Mouse (Mus musculus): Measurements from ENCODE around the gene Baiap2.

The Baiap2 gene

GRCm38 (mm10) chr11:120014758-120015157 lies 72.2 kb downstream of the Baiap2 start:
- no peak for DNase-seq

GRCm38 (mm10) chr11:120017011-120017410 lies 74.4 kb downstream of the Baiap2 start:
- DNase-seq: no peak

GRCm38 (mm10) chr11:120019542-120020440 lies 77.2 kb downstream of the Baiap2 start:
- DNase-seq: no peak

GRCm38 (mm10) chr11:120021367-120021766 lies 78.8 kb downstream of the Baiap2 start:
- no peak for DNase-seq

GRCm38 (mm10) chr11:120022216-120022615 lies 79.7 kb downstream of the Baiap2 start:
- no peak for DNase-seq

GRCm38 (mm10) chr11:120022841-120023240 lies 80.3 kb downstream of the Baiap2 start:
- DNase-seq: no peak

- peak; percentile 50 for DNase-seq
Observed at GRCm38 (mm10) chr11:120026941-120027340, 84.4 kb downstream of the Baiap2 start.

- peak; percentile 75 for DNase-seq
Observed at GRCm38 (mm10) chr11:120028319-120029092, 85.9 kb downstream of the Baiap2 start.

GRCm38 (mm10) chr11:120029431-120030144 lies 87.0 kb downstream of the Baiap2 start:
- DNase-seq: peak; percentile 88

GRCm38 (mm10) chr11:120030145-120030901 lies 87.8 kb downstream of the Baiap2 start:
- DNase-seq: peak; percentile 81

GRCm38 (mm10) chr11:120032052-120032451 lies 89.5 kb downstream of the Baiap2 start:
- no peak for DNase-seq

- no peak for DNase-seq
Observed at GRCm38 (mm10) chr11:120033473-120033872, 90.9 kb downstream of the Baiap2 start.

GRCm38 (mm10) chr11:120034306-120034705 lies 91.7 kb downstream of the Baiap2 start:
- no peak for DNase-seq

- DNase-seq: no peak
Observed at GRCm38 (mm10) chr11:120034762-120035161, 92.2 kb downstream of the Baiap2 start.

- no peak for DNase-seq
Observed at GRCm38 (mm10) chr11:120039581-120039980, 97.0 kb downstream of the Baiap2 start.

GRCm38 (mm10) chr11:120040440-120040839 lies 97.9 kb downstream of the Baiap2 start:
- peak; percentile 50 for DNase-seq

GRCm38 (mm10) chr11:120041191-120042123 lies 98.9 kb downstream of the Baiap2 start:
- peak; percentile 87 for DNase-seq

- DNase-seq: no peak
Observed at GRCm38 (mm10) chr11:120042141-120042838, 99.7 kb downstream of the Baiap2 start.

GRCm38 (mm10) chr11:120045341-120045740 lies 102.8 kb downstream of the Baiap2 start:
- no peak for DNase-seq

- peak; percentile 73 for DNase-seq
Observed at GRCm38 (mm10) chr11:120045839-120046552, 103.4 kb downstream of the Baiap2 start.

All from kidney, postnatal 10 days (tissue).